Mouse (Mus musculus): ENCODE data around the gene Maco1. TPM values are rescaled to one million over a fixed set of nuclear protein-coding genes. Genes with fewer than 3 reads are reported as not detected.

The Maco1 gene
- polyA plus RNA-seq, 2 experiments from 2014 or later: 4.2 to 7.1 TPM

Other genes starting within 250 kb of the Maco1 start
- 1 to 10 TPM; 1.0 to 1.4 TPM for gene Man1c1, start 149.1 kb downstream of the Maco1 start, polyA plus RNA-seq (2017; shearing (Covaris generic))
- 10 to 100 TPM; 26.1 to 42.4 TPM for gene Ldlrap1, start 85.3 kb downstream of the Maco1 start, polyA plus RNA-seq (2017; shearing (Covaris generic))
- gene Rhd, start 11.2 kb upstream of the Maco1 start, polyA plus RNA-seq (2017; shearing (Covaris generic)): under 1 TPM in 1 of 2 experiments, not detected in 1; 0.75 TPM
- gene Tmem50a, start 61.7 kb upstream of the Maco1 start, polyA plus RNA-seq (2017; shearing (Covaris generic)): 100 to 1,000 TPM; 529 to 546 TPM
- gene Rsrp1, start 70.2 kb upstream of the Maco1 start, polyA plus RNA-seq (2017; shearing (Covaris generic)): 100 to 1,000 TPM; 223 to 361 TPM
- 100 to 1,000 TPM; 215 to 219 TPM for gene Syf2, start 77.6 kb upstream of the Maco1 start, polyA plus RNA-seq (2017; shearing (Covaris generic))

Measured in CD4-positive, CD25-positive, alpha-beta regulatory T cell, adult 4 months (primary cell).